Mouse (Mus musculus) telencephalon, adult 2 months (tissue): ENCODE measurements around the gene Ntf5.
A peak's percentile ranks its signal among the peaks of the same experiment; 100 is the strongest.
"Not testable (repeated sequence)": the region's sequence is repeated elsewhere in the genome, so short reads cannot be mapped to it uniquely, and the experiment has no call there.

ENCODE experiments used
- DNase-seq: peaks from one replicate; pipeline ENCODE4 v3.0.0-alpha.2; 2011; ENCODE audit warnings: low read depth, low spot score

Gene Ntf5

GRCm38 (mm10) chr7:45462325-45462724 lies 48.8 kb downstream of the Ntf5 start:
- DNase-seq: no peak

GRCm38 (mm10) chr7:45462868-45463267 lies 49.4 kb downstream of the Ntf5 start:
- not testable (repeated sequence) for DNase-seq

- DNase-seq: no peak
Measured at GRCm38 (mm10) chr7:45463987-45464778, 50.7 kb downstream of the Ntf5 start.

- no peak for DNase-seq
Measured at GRCm38 (mm10) chr7:45465112-45465511, 51.6 kb downstream of the Ntf5 start.

- DNase-seq: no peak
Measured at GRCm38 (mm10) chr7:45465549-45465948, 52.1 kb downstream of the Ntf5 start.

GRCm38 (mm10) chr7:45466283-45467089 lies 53.0 kb downstream of the Ntf5 start, which contains the start of gene Bax:
Gene Bax, minus strand, starts transcription at chr7:45466898.
- DNase-seq: peak; percentile 90
